Mouse (Mus musculus): ENCODE measurements around the gene Dusp6.

Gene Dusp6

GRCm38 (mm10) chr10:99273006-99273405, 10.0 kb downstream of the Dusp6 start:
- in situ Hi-C loops (cut with MseI, MboI): no loop called here

- in situ Hi-C loops (cut with MseI, MboI): no loop called here
Measured at GRCm38 (mm10) chr10:99274640-99275039, 11.6 kb downstream of the Dusp6 start.

- in situ Hi-C loops (cut with MseI, MboI): no loop called here
Measured at GRCm38 (mm10) chr10:99279067-99279880, 16.2 kb downstream of the Dusp6 start.

GRCm38 (mm10) chr10:99283981-99284385, 21.0 kb downstream of the Dusp6 start:
- in situ Hi-C loops (cut with MseI, MboI): no loop called here

- in situ Hi-C loops (cut with MseI, MboI): no loop called here
Measured at GRCm38 (mm10) chr10:99284918-99285317, 21.9 kb downstream of the Dusp6 start.

- in situ Hi-C loops (cut with MseI, MboI): no loop called here
Measured at GRCm38 (mm10) chr10:99285759-99286158, 22.7 kb downstream of the Dusp6 start.

- in situ Hi-C loops (cut with MseI, MboI): no loop called here
Measured at GRCm38 (mm10) chr10:99286213-99286612, 23.2 kb downstream of the Dusp6 start.

GRCm38 (mm10) chr10:99286787-99287186, 23.8 kb downstream of the Dusp6 start:
- in situ Hi-C loops (cut with MseI, MboI): no loop called here

GRCm38 (mm10) chr10:99287206-99287605, 24.2 kb downstream of the Dusp6 start:
- in situ Hi-C loops (cut with MseI, MboI): no loop called here

GRCm38 (mm10) chr10:99289176-99289575, 26.1 kb downstream of the Dusp6 start:
- in situ Hi-C loops (cut with MseI, MboI): no loop called here

GRCm38 (mm10) chr10:99293111-99293640, 30.1 kb downstream of the Dusp6 start:
- in situ Hi-C loops (cut with MseI, MboI): no loop called here

- in situ Hi-C loops (cut with MseI, MboI): no loop called here
Measured at GRCm38 (mm10) chr10:99297721-99298120, 34.7 kb downstream of the Dusp6 start.

GRCm38 (mm10) chr10:99298328-99299295, 35.6 kb downstream of the Dusp6 start:
- in situ Hi-C loops (cut with MseI, MboI): no loop called here

GRCm38 (mm10) chr10:99299303-99299702, 36.3 kb downstream of the Dusp6 start:
- in situ Hi-C loops (cut with MseI, MboI): no loop called here

GRCm38 (mm10) chr10:99302051-99302450, 39.0 kb downstream of the Dusp6 start:
- in situ Hi-C loops (cut with MseI, MboI): no loop called here

- in situ Hi-C loops (cut with MseI, MboI): no loop called here
Measured at GRCm38 (mm10) chr10:99308837-99309236, 45.8 kb downstream of the Dusp6 start.

- in situ Hi-C loops (cut with MseI, MboI): no loop called here
Measured at GRCm38 (mm10) chr10:99309617-99310016, 46.6 kb downstream of the Dusp6 start.

GRCm38 (mm10) chr10:99310204-99310603, 47.2 kb downstream of the Dusp6 start:
- in situ Hi-C loops (cut with MseI, MboI): no loop called here

GRCm38 (mm10) chr10:99311956-99312355, 48.9 kb downstream of the Dusp6 start:
- in situ Hi-C loops (cut with MseI, MboI): no loop called here

- in situ Hi-C loops (cut with MseI, MboI): no loop called here
Measured at GRCm38 (mm10) chr10:99314366-99314765, 51.3 kb downstream of the Dusp6 start.

- in situ Hi-C loops (cut with MseI, MboI): no loop called here
Measured at GRCm38 (mm10) chr10:99317057-99317456, 54.0 kb downstream of the Dusp6 start.
